9 mouse cellular contexts compared by ENCODE assay signal in genomic region chr3:69373544-69374306, GRCm38 (mm10). TPM values are rescaled to one million over a fixed set of nuclear protein-coding genes. Genes with fewer than 3 reads are reported as not detected.
DNase-seq lines count a peak whose midpoint lies in the region; ATAC-seq lines count a peak whose summit lies in the region.
"Had no signal": no experiment of that assay in that cellular context is flagged by ENCODE, and none has a peak within 500 bp of the region (broad histone marks: within the 10 kb centered on the region; RNA-seq: fewer than 3 reads in every experiment).

No protein-coding gene starts in this region.

- H3K9ac ChIP-seq in hindbrain, embryonic 12.5 days, result no peak overlapping the region
- no peak overlapping the region for H3K9ac ChIP-seq in midbrain, embryonic 16.5 days (ENCODE audit: low read depth, low read length)

- H3K9me3 ChIP-seq in hindbrain, embryonic 12.5 days (replicated peaks), result no peaks in the 10 kb centered on the region
- no peaks in the 10 kb centered on the region for H3K9me3 ChIP-seq in midbrain, embryonic 16.5 days (replicated peaks; ENCODE audit: control insufficient read depth, low read length, poor library complexity, severe bottlenecking)

- ATAC-seq in hindbrain, embryonic 12.5 days (ENCODE audit: low FRiP score), result peak; percentile 78
- ATAC-seq in midbrain, embryonic 16.5 days, result peak; percentile 42; the same call in 1 of the 2 replicates

- no peak overlapping the region for H3K4me3 ChIP-seq in hindbrain, embryonic 12.5 days
- no peak overlapping the region for H3K4me3 ChIP-seq in midbrain, embryonic 16.5 days (ENCODE audit: low read depth, low read length)
- H3K4me3 ChIP-seq: erythroblast, embryonic 14.5 days had no signal

- H3K27me3 ChIP-seq in hindbrain, embryonic 12.5 days, result no peaks in the 10 kb centered on the region
- no peaks in the 10 kb centered on the region for H3K27me3 ChIP-seq in midbrain, embryonic 16.5 days (ENCODE audit: control insufficient read depth, insufficient read depth, low read depth, low read length)

- no peaks in the 10 kb centered on the region for H3K36me3 ChIP-seq in hindbrain, embryonic 12.5 days
- H3K36me3 ChIP-seq in midbrain, embryonic 16.5 days (ENCODE audit: control insufficient read depth, insufficient read depth, low read length), result no peaks in the 10 kb centered on the region

- WGBS in hindbrain, embryonic 12.5 days, result 69% methylated on average over 10 of the region's 10 CpGs
- 58% methylated on average over 10 of the region's 10 CpGs for WGBS in midbrain, embryonic 16.5 days

- peak; percentile 24 for DNase-seq in kidney, postnatal 10 days
- DNase-seq in kidney, adult 9 months, result no peak
- peak; percentile 25 for DNase-seq in MN1 (ENCODE audit: low spot score)
- DNase-seq in kidney, postnatal 14 days, result no peak
- no peak for DNase-seq in kidney, adult 8-10 months
- DNase-seq in gastrocnemius, adult 18-20 months (ENCODE audit: low spot score), result no peak

- H3K4me1 ChIP-seq in hindbrain, embryonic 12.5 days, result peaks cover 4% of the 10 kb centered on the region; the same call in 1 of the 2 replicates
- peaks cover 4% of the 10 kb centered on the region for H3K4me1 ChIP-seq in midbrain, embryonic 16.5 days (ENCODE audit: control insufficient read depth, insufficient read depth, low read length)

- H3K4me2 ChIP-seq in hindbrain, embryonic 12.5 days (replicated peaks), result no peak overlapping the region
- no peak overlapping the region for H3K4me2 ChIP-seq in midbrain, embryonic 16.5 days (ENCODE audit: low read length)

- H3K27ac ChIP-seq in hindbrain, embryonic 12.5 days, result no peak overlapping the region
- H3K27ac ChIP-seq in midbrain, embryonic 16.5 days (ENCODE audit: low read length), result no peak overlapping the region

RNA-seq across cellular contexts. Expression of gene Ppm1l, which starts 57.1 kb away (rescaled TPM):
- 23.3 and 26.9 TPM in 2 replicates for polyA plus RNA-seq in hindbrain, embryonic 12.5 days (2016; fragmentation: Nextera tagmentation; extraction: Ambion mirVana)
- polyA plus RNA-seq in midbrain, embryonic 16.5 days (2015; fragmentation: Nextera tagmentation; extraction: Ambion mirVana), result 19.3 and 25.7 TPM in 2 replicates
- 100 to 1,000 TPM in 1 of 2 experiments, 10 to 100 TPM in 1; 96.4 to 102 TPM for total RNA-seq in gastrocnemius, adult 18-20 months (2021)

Comparison
In these comparisons a context has a peak if more than half of its experiments do, and no peak if none do; other contexts are left out.
1. DNase-seq: peak in kidney, postnatal 10 days (single experiment) and MN1 (single experiment); none in kidney, adult 9 months (single experiment), kidney, postnatal 14 days (single experiment), kidney, adult 8-10 months (0 of 2) and gastrocnemius, adult 18-20 months (single experiment).